Mouse (Mus musculus): Measurements from ENCODE around the gene Ube2d1.

The Ube2d1 gene

DNA sequence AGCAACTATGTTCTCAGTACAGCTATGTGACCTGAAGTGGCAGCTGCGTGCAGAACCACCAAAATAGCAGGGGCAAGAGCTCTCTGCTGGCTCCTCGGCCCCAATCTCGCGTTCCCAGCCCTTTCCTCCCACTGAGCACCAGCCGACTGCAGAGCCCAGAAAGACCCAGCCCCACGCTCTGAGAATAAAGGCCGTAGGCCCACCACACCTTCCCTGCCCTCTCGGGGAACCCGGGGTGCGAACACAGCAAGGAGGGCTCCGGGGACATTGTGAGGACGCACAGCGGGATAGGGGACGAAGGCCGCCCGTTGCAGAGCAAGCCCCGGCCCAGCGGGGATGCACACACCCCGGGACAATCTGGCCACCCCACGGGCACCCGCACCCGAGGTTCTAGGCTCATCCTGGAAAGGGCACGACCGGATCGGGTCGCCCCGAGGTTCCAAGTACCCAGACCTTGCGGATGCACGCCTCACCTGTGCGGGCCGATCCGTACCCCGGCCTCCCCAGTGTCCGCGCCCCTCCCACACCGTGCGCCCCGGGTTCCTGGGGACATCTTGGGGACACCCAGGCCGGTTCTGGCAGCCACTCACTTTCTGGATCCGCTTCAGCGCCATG is 444 bp downstream of the Ube2d1 start:
- peak; percentile 58 for DNase-seq (ENCODE audit: low spot score)

DNA sequence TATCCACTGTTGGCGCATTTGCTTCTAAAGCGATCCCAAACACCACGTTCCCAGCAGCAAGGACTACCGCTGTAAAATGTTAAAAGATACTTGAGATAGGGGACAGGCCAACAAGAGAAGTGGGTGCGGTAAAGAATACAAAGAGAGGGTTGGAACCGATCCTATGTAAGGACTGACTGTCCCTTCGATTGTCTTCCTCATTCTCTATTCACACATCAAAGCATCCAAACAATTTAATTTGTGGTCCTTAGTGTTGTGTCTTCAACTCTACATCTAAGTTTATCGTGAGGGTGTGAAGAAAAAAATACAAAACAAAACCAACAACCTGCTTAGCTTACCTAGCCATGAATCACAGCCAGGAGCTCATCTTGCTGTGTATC is 941 bp downstream of the Ube2d1 start:
- DNase-seq (ENCODE audit: low spot score): no peak

DNA sequence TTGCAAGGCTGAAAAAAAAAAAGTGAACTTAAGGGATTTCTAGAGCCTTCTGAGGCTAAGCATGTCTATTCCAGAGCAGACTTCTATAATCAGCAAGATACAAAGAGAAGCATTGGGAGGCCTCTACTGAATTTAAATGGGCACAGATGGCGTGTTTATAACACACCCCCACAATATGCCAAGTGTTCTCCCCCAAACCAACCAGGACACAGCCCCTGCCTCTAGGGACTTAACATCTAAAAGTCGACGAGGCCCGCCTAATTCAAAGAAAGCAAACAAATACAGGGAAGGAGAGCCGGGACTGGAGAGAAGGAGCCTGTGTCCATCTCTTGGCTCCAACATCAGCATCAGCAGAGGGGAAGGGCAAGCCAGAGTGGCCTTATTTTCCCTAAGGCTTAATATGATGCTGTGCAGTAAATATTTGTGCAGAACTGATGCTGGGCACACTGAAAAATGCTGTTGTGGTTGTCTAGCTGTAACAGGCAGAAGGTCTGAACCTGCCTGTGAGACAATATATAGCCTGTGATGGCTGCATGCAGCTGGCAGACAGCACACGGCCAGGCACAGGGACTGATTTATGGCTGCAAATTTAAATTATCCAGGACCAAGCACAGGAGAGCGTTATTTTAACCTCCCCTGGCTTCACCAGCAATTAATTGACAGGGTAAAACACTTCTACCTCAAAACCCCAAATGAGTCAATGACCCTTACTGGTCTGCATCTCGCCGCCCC is 11.9 kb downstream of the Ube2d1 start:
- no peak for DNase-seq (ENCODE audit: low spot score)

DNA sequence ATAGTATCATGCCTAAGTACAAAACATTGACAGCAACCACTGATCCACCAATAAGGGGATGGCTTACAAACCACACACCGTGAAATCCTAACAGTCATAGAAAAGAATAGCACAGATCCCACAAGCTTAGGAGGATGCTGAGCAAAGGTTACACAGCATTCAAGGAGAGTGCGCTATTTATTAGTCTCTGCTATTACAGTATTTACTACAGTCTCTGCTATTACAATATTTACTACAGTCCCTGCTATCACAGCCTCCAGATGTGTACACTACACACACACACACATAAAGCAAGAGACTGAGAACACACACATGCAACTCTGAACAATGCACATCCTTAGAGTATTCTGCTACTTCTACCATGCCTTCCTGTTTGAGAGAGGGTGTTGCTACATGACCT is 17.1 kb downstream of the Ube2d1 start:
- DNase-seq (ENCODE audit: low spot score): no peak

DNA sequence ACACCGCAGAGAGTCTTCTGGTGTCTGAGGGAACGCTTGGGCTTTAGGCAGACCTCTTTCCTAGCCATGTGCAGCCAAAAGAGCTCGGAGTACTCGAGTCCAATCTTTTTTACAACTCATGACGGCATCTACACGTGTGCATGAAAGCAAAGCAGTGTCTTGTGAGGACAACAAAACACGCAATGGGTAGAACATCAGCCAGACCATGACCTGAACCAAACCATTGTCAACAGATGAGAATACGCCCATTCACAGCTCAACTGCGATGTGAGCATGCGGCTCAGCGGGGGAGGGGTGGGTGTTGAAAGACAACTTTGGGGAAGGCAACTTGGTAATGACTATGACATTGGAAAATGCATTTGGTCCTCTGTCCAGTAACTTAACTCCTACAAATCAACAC is 17.6 kb downstream of the Ube2d1 start:
- no peak for DNase-seq (ENCODE audit: low spot score)

DNA sequence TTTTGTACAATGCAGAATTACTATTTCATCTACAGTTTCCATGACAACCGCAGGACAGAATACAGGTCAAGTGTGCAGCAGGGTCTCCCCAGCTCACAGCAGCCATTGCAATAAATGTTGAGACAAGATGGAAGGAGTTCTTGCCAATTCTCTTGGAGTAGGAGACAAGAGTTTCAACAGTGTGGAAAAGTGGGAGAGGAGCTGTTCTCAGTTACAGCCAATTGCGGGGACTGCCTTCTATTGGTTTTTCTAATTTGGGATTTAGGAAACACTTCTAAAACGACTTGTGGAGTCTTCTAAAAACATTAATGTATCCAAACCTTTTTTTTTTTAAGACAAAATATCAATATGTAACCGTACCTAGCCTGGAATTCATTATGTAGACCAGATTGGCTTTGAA is 20.0 kb downstream of the Ube2d1 start:
- DNase-seq (ENCODE audit: low spot score): no peak

DNA sequence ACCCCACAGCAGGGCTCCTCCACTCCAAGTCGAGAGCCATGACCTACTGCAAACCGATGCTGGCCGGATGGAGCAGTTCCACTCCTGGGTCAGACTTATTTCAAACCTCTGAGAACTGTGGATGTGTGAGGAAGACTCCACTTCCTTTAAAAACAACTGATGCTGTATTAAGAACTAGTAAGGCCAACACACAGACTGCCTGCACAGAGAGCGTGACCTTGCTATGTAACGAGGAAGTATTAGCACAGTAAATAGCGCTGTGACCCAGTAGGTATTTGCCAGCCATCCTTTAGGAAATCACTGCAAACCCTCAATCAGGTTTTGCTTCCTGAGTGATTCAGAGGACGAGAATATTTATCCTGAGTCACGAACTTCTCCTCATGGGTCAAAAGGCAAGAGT is 23.4 kb downstream of the Ube2d1 start:
- no peak for DNase-seq (ENCODE audit: low spot score)

DNA sequence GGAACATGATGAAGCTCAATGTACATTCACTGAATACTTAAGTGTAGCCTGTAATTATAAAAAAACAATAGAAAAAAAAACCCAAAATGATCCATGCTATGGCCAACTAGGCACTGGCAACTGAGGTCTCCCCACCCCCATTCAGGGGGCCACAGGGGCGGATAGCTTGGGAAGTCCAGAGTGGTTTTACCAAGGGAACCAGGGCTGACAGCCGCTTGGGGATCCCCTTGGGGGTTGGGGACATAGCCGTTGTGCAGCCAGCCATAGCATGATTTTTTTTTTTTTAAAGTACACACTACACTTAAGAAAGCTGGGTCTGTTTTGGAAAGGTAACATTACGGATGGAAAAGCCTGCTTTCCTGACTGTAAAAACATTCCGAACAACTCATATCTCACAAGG is 26.1 kb downstream of the Ube2d1 start:
- DNase-seq (ENCODE audit: low spot score): no peak

DNA sequence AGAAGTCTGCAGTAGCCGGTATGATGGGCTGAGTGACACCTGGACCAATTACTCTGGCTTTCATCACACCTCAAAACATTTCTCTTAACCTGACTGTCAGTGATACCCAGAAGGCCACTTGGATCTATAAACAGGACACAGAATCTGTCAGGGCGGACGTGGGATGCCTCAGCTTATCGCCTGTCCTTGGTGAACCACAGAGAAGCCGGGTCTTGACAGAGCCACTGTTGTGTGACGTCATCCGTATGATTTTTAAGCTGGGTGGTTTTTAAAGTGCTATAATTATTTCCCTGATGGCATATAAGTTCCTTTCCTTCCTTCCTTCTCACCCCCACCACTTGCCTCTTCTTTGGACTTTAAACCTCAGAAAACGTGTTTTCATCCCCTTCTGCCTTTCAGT is 26.5 kb downstream of the Ube2d1 start:
- DNase-seq (ENCODE audit: low spot score): no peak

DNA sequence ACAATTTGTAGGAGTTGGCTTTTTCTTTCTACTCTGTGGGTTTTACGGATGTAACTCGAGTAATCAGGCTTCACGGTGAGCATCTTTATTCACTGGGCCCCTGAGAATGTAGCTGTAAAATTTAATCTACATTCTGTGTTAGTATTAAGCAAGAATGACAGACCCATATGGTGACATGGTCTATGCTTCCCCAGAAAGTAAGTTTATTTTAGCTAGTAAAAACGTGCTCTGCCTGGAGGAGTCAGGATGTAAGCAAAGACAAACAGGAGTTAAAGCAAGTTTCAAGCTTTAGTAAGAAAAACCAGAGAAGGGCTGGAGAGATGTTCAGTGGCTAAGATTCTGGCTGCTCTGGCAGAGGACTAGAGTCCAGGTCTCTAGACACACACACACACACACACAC is 31.9 kb downstream of the Ube2d1 start:
- DNase-seq (ENCODE audit: low spot score): no peak

DNA sequence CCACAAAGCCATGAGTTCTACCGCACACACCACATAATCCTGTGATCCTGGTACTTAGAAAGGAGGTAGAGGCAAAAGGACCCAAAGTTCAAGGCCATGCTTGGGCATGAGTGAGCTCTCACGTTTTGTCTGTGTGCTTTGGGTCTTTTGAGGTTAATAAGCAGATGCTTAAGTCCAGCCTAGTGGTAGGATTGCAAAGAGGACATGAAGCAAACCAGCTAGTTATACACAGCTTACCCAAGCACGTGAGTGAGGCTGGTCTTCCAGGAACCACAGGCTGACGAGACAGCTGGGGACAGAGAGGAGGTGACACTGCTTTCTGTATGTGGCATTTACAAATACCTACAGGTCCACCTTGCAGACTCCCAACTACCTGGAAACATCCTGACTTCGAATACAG is 32.6 kb downstream of the Ube2d1 start:
- DNase-seq (ENCODE audit: low spot score): no peak

DNA sequence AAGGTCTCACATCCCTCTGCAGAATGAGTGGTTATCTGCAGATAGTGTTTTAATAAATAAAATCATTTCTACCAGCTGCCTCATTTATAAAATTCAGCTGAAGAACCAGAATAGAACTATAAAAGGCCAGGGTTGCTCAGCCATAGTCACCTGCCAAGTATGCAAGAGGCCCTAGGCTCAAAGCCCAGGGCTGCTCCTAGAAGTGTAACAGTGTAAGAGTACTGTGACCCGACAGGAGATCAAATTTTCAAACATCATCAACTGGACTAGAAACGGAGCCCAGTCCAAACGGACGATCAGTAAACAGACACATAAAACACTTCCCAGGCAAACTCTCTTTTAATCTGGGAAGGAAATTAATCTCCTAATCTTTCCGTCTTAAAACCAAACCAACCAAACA is 33.2 kb downstream of the Ube2d1 start:
- DNase-seq (ENCODE audit: low spot score): no peak

DNA sequence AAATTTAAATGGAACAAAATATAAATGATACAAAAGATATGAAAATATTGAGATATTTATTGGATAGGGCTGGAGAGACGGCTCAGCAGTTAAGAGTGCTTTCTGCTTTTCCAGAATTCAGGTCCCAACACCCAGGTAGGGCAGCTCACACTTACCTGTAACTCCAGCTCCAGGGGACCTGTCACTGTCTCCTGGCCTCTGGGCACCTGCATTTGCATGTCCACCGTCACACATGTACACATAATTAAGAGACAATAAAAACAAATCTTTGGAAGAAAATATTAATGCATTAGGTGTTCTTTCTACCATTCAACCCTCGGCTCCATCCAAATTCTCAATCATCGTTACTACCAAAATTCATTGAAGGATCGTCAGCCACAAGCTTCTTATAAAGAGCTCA is 33.8 kb downstream of the Ube2d1 start:
- DNase-seq (ENCODE audit: low spot score): no peak

DNA sequence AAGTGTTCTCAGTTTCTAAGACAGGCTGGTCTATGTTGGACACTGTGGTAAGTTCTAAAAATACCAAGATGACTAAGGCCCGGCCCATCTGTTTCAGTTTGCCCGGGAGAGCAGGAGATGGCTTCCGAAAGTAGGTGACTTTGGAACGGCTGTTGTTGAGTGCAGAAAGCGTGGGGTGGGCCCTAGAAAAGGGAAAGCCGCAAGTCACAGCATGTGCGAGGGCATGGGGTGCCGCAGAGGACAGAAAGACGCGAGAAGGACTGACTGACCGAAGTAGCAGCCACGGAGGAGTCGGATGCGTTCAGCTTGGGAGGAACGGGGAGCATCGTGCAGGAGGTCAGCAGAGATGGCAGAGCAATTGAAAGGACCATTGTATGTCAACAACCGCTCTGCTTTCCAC is 34.6 kb downstream of the Ube2d1 start:
- no peak for DNase-seq (ENCODE audit: low spot score)

DNA sequence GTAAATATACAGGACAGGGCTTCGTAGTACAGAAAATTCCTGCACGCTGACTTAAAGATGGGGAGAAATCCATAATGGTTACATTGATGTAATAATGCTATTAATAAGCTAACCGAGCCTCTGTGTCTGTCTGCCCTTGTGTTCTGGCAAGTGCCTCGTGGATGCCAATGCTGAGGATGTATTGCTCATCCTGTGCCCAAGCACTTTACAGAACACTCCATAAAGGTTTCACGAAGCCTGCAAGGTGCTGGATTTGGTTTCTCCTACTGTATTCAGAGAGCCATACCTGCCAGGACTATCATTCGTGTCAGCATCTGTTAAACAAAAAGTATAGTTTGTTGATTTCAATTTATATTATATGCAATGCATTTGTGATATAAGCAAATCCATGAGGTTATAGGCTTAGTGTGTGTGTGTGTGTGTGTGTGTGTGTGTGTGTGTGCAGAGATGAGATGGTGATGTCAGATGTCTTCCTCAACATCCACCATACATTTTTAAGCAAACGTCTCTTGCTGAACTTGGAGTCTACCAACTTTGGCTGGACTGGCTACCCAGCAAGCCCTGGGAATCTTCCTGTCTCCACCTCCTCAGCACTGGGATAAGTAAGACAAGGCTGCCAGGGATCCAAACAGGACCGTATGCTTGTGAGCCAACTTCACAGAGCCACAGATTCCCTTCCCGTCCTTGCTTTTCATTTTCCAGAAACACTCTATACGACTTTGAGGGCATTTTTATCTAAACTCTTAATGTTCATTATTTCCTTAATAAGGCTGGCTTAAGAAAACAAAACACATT is 35.8 kb downstream of the Ube2d1 start:
- no peak for DNase-seq (ENCODE audit: low spot score)

DNA sequence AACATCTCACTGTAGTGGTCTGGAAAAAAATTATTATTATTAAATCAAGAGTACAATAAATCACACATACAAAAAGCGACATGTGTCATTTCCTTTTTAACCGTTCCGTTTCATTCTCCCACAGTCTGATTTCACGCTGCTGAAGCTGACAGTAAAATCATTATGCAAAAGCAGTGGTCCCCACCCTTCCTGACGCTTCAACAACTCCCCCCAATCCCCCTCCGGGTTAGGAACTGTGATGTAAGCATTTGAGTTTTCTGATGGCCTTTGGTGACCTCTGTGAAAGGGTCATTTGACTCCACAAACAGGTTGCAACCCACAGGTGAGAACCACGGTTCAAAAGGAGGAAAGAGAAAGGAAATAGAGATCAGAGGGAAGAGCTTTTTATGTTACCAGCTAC is 38.1 kb downstream of the Ube2d1 start:
- DNase-seq (ENCODE audit: low spot score): no peak

DNA sequence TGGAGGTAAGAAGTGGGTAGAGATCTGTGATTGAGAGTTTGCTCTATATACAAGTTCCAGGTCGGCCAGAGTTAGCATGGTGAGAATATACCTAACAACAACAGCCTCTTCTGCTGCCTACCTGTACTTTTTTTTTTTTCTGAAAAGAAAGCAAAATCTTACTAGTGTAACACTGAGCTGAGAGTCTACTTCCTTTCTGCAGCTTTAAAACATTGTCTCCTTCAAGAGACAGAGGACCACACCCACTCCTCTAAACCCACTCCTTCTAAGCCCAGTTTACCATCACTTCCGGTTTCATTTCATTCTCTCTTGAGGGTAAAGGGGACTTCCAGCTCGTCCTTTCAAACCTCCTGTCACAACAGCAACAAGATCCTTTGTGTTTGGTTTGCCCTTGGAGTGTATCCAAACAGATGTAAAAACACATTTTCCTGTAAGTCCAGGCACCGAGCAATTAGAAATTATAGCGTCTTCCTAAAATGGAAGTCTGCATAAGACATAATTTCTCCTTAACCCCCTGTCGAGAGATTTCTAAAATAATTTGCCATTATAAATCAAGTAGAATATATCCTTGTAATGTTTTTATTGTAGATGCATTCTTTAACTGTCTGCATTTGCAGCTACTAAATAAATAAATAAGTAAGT is 45.5 kb downstream of the Ube2d1 start:
- DNase-seq (ENCODE audit: low spot score): peak; percentile 71

DNA sequence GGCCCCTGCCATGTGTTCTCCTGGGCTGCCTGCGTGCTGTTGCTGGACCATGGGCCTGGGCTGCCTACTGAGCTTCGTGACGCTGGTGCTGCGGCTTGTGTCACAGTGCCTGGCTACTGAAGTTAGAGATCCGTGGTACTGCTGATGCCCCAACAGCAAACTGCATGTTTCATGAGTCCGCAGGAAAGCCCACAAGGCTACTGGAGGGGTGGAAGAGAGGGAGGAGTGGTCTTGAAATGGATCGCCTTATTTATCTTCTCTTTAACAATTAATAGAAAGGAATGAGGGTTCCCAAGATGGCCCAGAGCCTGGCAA is 46.9 kb downstream of the Ube2d1 start, which contains the start of gene Tfam:
Gene Tfam (minus strand): TSS at position 41 of the 315 bp plus-strand sequence.
- no peak for DNase-seq (ENCODE audit: low spot score)

DNA sequence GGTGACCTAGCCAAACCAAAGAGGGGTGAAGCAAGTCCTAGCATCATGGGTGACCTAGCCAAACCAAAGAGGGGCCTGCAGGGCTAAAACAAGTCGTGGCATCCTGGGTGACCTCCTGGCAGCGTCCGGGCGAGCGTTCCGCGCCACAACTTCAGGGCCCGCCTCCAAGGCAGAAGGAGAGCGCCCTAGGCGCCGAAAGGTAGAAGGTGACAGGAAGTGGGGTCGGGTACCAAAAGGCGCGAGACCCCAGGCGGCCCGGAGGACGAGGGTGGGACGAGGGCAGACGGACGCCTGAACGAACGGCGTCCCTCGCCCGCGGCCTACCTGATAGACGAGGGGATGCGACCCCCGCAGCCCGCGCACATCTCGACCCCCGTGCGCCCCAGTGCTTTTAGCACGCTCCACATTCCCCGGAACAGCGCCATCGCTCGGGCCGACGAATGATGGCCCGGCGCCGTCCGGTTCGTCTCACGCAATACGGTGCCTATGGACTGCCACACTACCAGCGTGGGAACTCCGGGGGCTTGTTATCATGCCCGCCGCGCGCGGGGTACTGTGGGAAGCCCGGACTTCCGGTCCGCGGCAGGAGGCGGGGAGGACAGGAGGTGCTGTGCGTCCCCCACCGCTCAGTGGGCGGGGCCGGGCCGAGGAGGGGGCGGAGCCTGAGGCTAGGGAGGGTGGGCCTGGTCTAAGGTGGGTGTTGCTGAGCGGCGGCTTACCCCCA is 47.4 kb downstream of the Ube2d1 start:
- peak; percentile 96 for DNase-seq (ENCODE audit: low spot score)

DNA sequence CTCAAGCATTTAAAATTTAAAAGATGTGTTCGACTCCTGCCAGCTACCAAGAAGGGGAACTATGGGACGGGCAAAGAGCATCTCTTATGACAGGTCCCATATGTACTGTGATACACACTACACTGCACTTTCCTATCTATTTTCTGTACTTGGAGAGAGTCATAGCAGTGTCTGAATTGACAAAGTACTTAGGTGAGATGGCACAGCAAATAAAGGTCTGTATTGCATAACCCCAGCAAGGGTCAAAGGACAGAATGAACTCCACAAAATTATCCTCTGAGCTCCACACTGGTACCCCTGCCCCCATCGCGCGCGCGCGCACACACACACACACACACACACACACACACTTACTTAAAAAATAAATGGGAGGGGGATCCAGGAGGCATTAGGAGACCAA is 51.0 kb downstream of the Ube2d1 start:
- DNase-seq (ENCODE audit: low spot score): no peak

DNA sequence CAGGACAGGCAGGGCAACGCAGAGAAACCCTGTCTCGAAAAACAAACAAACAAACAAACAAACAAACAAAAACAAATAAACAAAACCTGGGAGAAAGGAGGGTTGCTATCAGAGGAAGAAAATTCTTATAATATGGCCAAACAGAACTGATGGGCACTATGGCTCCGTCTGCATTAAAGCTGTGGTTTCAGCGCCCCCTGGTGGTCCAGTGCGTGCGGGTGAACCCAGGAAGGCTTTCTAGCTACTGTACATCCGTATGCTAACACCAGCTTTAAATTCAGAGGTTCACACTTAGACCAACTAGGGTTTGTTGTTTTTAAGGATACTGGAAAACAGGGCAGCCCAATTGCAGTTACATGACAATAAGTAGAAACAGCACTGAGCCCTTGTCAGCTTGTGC is 59.2 kb downstream of the Ube2d1 start:
- DNase-seq (ENCODE audit: low spot score): peak; percentile 34

DNA sequence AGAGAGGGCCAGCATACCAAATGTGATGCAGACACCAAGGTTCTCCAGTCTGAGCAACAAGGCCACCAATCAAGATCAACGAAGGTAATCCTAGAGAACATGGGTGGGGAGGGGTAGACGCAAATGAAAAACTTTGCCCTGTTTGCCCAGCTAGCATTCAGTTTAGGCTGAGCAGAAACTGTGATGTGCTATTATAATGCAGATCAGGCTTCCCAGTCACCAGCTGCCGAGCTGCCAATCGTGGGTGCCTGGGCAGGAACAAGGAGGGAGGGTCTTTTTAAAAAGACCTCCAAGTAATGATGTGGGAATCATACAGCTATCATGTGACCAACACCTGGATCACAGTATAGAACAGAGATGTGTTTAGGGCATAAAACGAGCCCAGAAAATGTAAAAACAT is 62.0 kb downstream of the Ube2d1 start:
- no peak for DNase-seq (ENCODE audit: low spot score)
